Mouse (Mus musculus) ES-Bruce4 (cell line): ENCODE measurements around the gene Tmem56. TPM values are rescaled to one million over a fixed set of nuclear protein-coding genes. Genes with fewer than 3 reads are reported as not detected.

Source experiments
- H3K27ac ChIP-seq: 2 replicates; pipeline ENCODE4 v1.5.1; 2012; ENCODE audit warnings: low read length, inconsistent platforms; ENCODE audit not compliant: insufficient read depth
- H3K27me3 ChIP-seq: 2 replicates; pipeline ENCODE4 v1.6.1; 2012; ENCODE audit warnings: mild to moderate bottlenecking, low read length, inconsistent platforms; ENCODE audit not compliant: control insufficient read depth, poor library complexity, insufficient read depth, severe bottlenecking
- H3K36me3 ChIP-seq: 2 replicates; pipeline ENCODE4 v1.6.1; 2012; ENCODE audit warnings: inconsistent platforms, mild to moderate bottlenecking, low read length, moderate library complexity; ENCODE audit not compliant: control insufficient read depth, poor library complexity, insufficient read depth, severe bottlenecking
- H3K4me1 ChIP-seq: one replicate; pipeline ENCODE4 v1.8.1; 2011; ENCODE audit warnings: low read length; ENCODE audit not compliant: control insufficient read depth, insufficient read depth
- H3K4me3 ChIP-seq: 2 replicates; pipeline ENCODE4 v1.5.1; 2011; ENCODE audit warnings: low read depth, mild to moderate bottlenecking, low read length
- H3K9ac ChIP-seq: 2 replicates; pipeline ENCODE4 v1.6.1; 2012; ENCODE audit warnings: low read depth, mild to moderate bottlenecking, inconsistent platforms; ENCODE audit not compliant: poor library complexity, severe bottlenecking
- H3K9me3 ChIP-seq: replicated peaks from 2 replicates; pipeline ENCODE4 v1.6.1; 2012; ENCODE audit warnings: mild to moderate bottlenecking, low read length, inconsistent platforms; ENCODE audit not compliant: control insufficient read depth, poor library complexity, insufficient read depth, severe bottlenecking
- CTCF ChIP-seq: IDR thresholded peaks from one replicate; pipeline ENCODE4 v1.8.1; 2011; ENCODE audit warnings: low read depth, low read length
- EP300 ChIP-seq: IDR thresholded peaks from 2 replicates; pipeline ENCODE4 v1.6.1; 2011; ENCODE audit warnings: low read depth, low read length; ENCODE audit not compliant: insufficient read depth
- POLR2A ChIP-seq: IDR thresholded peaks from one replicate; pipeline ENCODE4 v1.8.1; 2011; ENCODE audit warnings: low read length; ENCODE audit not compliant: insufficient read depth
- polyA plus RNA-seq: library from polyadenylated mRNA; stranded (reverse); fragments of >200 nt; gene quantifications from 2 replicates; pipeline ENCODE4 v1.2.4, GENCODE M21; 2011; ENCODE audit warnings: low read depth; ENCODE audit not compliant: missing spikeins, insufficient read depth, insufficient read length

Tmem56 gene
- polyA plus RNA-seq, 1 experiment: 0.58 TPM

DNA sequence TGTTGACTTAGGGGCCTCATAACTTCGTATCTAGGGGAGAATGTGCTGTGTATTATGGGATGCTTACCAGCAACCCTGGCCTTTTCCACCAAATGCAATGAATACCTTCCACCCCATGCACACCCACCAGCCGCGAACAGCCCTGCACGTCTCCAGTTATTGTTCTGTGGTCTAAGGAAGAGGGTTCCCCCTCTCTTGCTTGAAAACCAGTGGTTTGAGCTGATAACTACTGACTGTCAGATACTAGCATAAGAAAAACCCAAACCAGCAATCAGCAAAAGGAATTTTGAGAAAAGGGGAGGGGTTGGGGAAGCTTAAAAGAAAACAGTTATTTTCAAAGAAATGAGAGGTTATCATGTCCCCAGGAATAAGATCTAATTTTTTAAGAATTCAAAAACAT, 26.5 kb upstream of the Tmem56 start:
- H3K9ac ChIP-seq: no peak overlapping the region
- H3K27me3 ChIP-seq: no peaks in the 10 kb centered on the region
- H3K4me3 ChIP-seq: no peak overlapping the region
- no peaks in the 10 kb centered on the region for H3K4me1 ChIP-seq
- no peak for TF ChIP-seq EP300
- TF ChIP-seq POLR2A: no peak
- no peak for TF ChIP-seq CTCF
- H3K9me3 ChIP-seq: no peaks in the 10 kb centered on the region
- H3K27ac ChIP-seq: no peak overlapping the region
- no peaks in the 10 kb centered on the region for H3K36me3 ChIP-seq

DNA sequence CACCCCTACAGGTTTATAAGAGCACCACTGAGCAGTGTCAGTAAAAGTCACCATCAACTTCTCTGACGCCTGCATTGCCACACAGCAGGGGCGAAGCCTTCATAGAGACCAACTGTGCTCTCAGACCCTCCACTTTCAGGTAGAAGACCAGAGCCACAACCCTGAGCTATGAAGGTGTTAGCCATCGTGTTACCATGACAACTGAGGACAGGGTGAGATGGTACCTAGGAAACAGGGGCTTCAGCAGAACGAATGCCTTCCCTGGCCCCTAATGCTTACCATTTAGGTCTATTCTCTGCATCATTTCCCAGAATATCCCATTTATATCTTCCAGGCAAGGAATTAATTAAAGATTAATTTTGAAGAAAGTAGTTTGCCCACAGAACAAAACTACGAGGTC, 26.0 kb upstream of the Tmem56 start:
- no peak overlapping the region for H3K27ac ChIP-seq
- no peaks in the 10 kb centered on the region for H3K27me3 ChIP-seq
- H3K36me3 ChIP-seq: no peaks in the 10 kb centered on the region
- TF ChIP-seq CTCF: no peak
- no peak for TF ChIP-seq POLR2A
- TF ChIP-seq EP300: no peak
- H3K4me3 ChIP-seq: no peak overlapping the region
- no peak overlapping the region for H3K9ac ChIP-seq
- H3K4me1 ChIP-seq: no peaks in the 10 kb centered on the region
- H3K9me3 ChIP-seq: no peaks in the 10 kb centered on the region

DNA sequence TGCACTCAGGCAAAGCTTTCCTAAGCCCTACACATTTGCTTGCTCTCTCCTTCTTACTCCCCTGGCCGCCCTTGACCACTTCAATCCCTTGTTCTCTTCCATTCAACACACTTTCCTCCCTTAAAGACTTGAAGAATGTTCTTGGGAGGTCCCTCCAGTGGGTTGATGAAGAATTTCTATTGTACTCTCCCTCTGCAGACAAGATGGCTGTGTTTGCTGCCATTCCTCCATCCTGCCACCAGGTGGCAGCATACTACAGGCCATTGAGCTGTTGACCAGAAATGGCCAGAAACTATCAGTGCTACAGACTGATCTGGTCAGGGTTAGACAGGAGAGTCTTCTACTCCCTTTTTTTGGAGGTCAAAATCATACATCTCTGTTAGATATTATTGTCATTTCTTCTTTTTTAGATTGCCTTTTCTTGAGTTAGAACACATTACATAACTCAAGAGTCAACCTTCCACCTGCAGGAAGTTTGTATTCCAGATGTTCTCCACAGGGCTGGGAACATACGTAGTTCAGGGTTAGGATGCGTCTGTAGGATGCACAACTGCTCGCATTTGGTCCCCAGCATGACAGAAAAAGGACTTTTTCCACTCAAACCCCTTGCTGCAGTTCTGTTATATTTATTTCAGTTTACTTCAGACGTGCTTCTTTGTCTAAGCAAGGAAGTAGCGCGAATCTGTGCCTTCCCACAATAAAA, 24.8 kb upstream of the Tmem56 start:
- Histone ChIP-seq H3K4me3 (no peak overlapping the region), H3K27ac (no peak overlapping the region), H3K27me3 (no peaks in the 10 kb centered on the region), H3K4me1 (no peaks in the 10 kb centered on the region), H3K9ac (no peak overlapping the region), H3K9me3 (no peaks in the 10 kb centered on the region), H3K36me3 (no peaks in the 10 kb centered on the region)
- no peak for TF ChIP-seq EP300
- no peak for TF ChIP-seq POLR2A
- peak; percentile 93 for TF ChIP-seq CTCF

DNA sequence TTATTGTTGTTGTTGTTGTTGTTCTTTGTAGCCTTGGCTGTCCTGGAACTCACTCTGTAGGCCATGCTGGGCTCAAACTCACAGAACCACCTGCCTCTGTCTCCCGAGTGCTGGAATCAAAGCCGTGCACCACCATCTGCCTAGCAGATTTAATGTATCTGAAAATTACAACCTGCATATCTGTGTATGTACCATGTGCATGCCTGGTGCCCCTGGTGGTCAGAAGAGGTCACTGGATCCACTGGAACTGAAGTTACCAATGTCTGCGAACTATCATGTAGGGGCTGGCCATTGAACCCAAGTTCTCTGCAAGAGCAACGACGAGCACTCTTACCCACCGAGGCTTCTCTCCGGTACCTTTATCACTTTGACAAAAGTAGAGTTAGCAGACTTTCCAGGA, 23.7 kb upstream of the Tmem56 start:
- TF ChIP-seq EP300 (no peak), POLR2A (no peak), CTCF (no peak)
- H3K27ac ChIP-seq: no peak overlapping the region

DNA sequence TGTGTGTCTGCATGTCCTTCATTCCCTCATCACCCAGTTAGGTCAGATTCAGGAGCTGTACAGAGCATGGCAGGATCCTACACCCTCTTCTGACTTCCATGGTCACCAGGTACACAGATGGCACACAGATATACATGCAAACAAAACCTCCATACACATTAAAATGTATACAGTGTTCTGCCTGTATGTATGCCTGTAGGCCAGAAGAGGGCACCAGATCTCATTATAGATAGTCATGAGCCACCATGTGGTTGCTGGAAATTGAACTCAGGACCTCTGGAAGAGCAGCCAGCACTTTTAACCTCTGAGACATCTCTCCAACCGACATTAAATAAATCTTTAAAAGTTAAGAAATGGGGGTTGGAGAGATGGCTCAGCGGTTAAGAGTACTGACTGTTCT, 11.3 kb upstream of the Tmem56 start:
- H3K4me1 ChIP-seq: no peaks in the 10 kb centered on the region
- H3K4me3 ChIP-seq: no peak overlapping the region
- H3K36me3 ChIP-seq: no peaks in the 10 kb centered on the region
- H3K9ac ChIP-seq: no peak overlapping the region
- H3K27ac ChIP-seq: no peak overlapping the region
- H3K27me3 ChIP-seq: no peaks in the 10 kb centered on the region
- peaks cover 6% of the 10 kb centered on the region for H3K9me3 ChIP-seq
- TF ChIP-seq CTCF: no peak
- no peak for TF ChIP-seq EP300
- TF ChIP-seq POLR2A: no peak

More for the DNA sequence above, 23.7 kb upstream of the Tmem56 start:
- Histone ChIP-seq H3K36me3 (no peaks in the 10 kb centered on the region), H3K9ac (no peak overlapping the region), H3K9me3 (no peaks in the 10 kb centered on the region), H3K4me3 (no peak overlapping the region), H3K27me3 (no peaks in the 10 kb centered on the region), H3K4me1 (no peaks in the 10 kb centered on the region)

DNA sequence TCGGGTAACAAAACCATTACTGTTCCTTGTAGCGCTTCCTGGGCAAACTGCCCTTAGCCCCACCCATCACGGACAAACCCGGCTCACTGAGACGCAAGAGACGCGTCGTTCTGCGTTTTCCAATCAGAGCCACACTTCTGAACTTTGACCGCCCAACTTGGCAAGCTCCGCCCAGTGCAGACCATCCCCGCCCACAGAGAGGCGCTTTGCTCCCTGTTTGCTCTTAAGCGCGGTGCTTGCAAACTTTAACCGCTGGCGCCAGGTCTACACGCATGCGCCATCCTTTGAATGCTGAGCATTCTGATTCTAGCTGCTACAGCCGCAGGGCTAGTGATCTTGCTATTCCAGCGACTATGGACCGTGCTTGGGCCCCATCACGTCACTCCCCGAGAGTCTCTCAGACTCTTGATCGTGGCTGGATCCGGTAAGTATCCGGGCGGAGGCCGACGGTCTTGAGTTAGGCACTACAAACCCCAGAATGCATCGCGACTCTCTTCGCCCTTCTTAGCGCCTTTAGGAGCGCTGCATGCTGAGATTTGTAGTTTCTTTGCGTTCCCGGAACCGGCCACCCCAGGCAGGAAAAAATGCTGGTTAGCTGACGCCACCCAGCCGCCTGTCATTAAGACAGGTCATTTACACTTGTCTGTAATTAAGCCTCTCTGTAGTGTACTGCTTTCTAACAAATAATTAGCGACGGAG, 8.8 kb upstream of the Tmem56 start, which contains the start of gene Alg14:
Gene Alg14, plus strand, starts transcription at position 214 of the 699 bp plus-strand sequence.
- H3K4me3 ChIP-seq: peak within 1 kb of the TSS; percentile 91
- no peak for TF ChIP-seq CTCF
- TF ChIP-seq POLR2A: peak; percentile 85
- H3K4me1 ChIP-seq: no peaks in the 10 kb centered on the region

More for the DNA sequence above, 8.8 kb upstream of the Tmem56 start, which contains the start of gene Alg14:
- Histone ChIP-seq H3K9me3 (peaks cover 16% of the 10 kb centered on the region), H3K27ac (peak within 1 kb of the TSS; percentile 56; the same call in 1 of the 2 replicates), H3K27me3 (no peaks in the 10 kb centered on the region), H3K9ac (peak within 1 kb of the TSS; percentile 38), H3K36me3 (no peaks in the 10 kb centered on the region)
